Mouse (Mus musculus) embryonic facial prominence, embryonic 11.5 days (tissue): Measurements from ENCODE around the gene Gnaz. TPM values are rescaled to one million over a fixed set of nuclear protein-coding genes. Genes with fewer than 3 reads are reported as not detected.

ENCODE experiments used
- ATAC-seq: fragments of 200-750 bp; cut with Nextera tagmentation; replicated peaks from 2 replicates; pipeline ENCODE4 v1.8.0; 2017; ENCODE audit warnings: low read depth; ENCODE audit not compliant: insufficient number of reproducible peaks, low FRiP score, low TSS enrichment
- DNase-seq: peaks from one replicate; pipeline ENCODE4 v3.0.0-alpha.2; 2015; ENCODE audit warnings: low spot score
- H3K27ac ChIP-seq: fragments of 300-500 bp; sonication (generic); replicated peaks from 2 replicates; pipeline ENCODE4 v1.5.1; 2014; ENCODE audit warnings: mild to moderate bottlenecking, low read depth, low read length, control low read depth
- H3K27me3 ChIP-seq: fragments of 300-500 bp; sonication (generic); 2 replicates; pipeline ENCODE4 v1.6.1; 2014; ENCODE audit warnings: mild to moderate bottlenecking, low read length, moderate library complexity, mixed read lengths; ENCODE audit not compliant: control insufficient read depth, insufficient read depth
- H3K36me3 ChIP-seq: fragments of 300-500 bp; sonication (generic); replicated peaks from 2 replicates; pipeline ENCODE4 v1.6.1; 2014; ENCODE audit warnings: low read depth, mild to moderate bottlenecking, low read length, moderate library complexity, mixed read lengths; ENCODE audit not compliant: control insufficient read depth, insufficient read depth
- H3K4me1 ChIP-seq: fragments of 300-500 bp; sonication (generic); 2 replicates; pipeline ENCODE4 v1.6.1; 2014; ENCODE audit warnings: low read length, mixed read lengths; ENCODE audit not compliant: control insufficient read depth, insufficient read depth
- H3K4me2 ChIP-seq: fragments of 300-500 bp; sonication (generic); 2 replicates; pipeline ENCODE4 v1.6.1; 2014; ENCODE audit warnings: low read depth, mild to moderate bottlenecking, control low read depth, low read length, moderate library complexity
- H3K4me3 ChIP-seq: fragments of 300-500 bp; sonication (generic); 2 replicates; pipeline ENCODE4 v1.5.1; 2014; ENCODE audit warnings: low read depth, low read length, control low read depth
- H3K9ac ChIP-seq: fragments of 300-500 bp; sonication (generic); replicated peaks from 2 replicates; pipeline ENCODE4 v1.6.1; 2014; ENCODE audit warnings: mild to moderate bottlenecking, control low read depth, low read length
- H3K9me3 ChIP-seq: fragments of 300-500 bp; sonication (generic); replicated peaks from 2 replicates; pipeline ENCODE4 v1.6.1; 2016; ENCODE audit warnings: mild to moderate bottlenecking, low read length, inconsistent platforms, mixed read lengths; ENCODE audit not compliant: control insufficient read depth
- WGBS: fragments of 180-500 bp; shearing (Covaris S2); extraction: QIAGEN DNeasy Blood & Tissue Kit; methylation state at CpG from one replicate; pipeline ENCODE4 v1.1.7; 2014; 5-methylcytosine and 5-hydroxymethylcytosine counted together
- polyA plus RNA-seq: library from polyadenylated mRNA; unstranded; fragments of >200 nt; fragmentation: Nextera tagmentation; extraction: Ambion mirVana; gene quantifications from 2 replicates; pipeline ENCODE4 v1.2.1, GENCODE M21; 2014

The Gnaz gene
- 4.7 and 5.6 TPM in 2 replicates for polyA plus RNA-seq

DNA sequence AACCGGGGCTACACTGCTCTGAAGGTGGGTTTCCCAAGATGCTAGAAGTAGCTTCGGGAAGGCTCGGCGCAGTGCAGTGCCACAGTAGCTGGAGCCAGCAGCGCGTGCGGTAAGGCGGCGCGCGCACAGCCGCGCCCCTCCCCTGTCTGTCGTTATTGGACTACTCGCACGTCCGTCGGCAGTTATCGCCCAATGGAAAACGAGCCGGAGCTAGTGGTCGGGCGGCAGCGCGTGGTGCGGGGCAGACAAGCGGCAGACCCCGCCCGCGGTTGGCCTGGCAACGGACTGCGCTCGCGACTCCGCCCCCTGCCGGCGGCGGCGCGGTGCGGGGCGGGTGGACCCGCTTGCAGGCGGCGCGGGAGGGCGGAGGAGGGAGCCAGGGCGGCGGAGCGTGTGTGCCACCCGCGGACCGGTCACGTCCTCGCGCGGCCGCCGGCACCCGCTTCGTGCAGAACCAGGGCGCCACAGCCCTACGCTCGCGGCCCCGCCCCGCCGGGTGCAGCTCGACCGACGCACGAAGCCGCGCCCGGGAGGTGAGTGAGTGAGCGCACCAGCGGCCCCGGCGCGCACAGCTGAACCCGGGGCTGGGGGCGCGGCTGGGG lies at the start of gene Gnaz:
Gene Gnaz (plus strand): TSS at position 328 of the 602 bp plus-strand sequence.
- H3K36me3 ChIP-seq = no peaks in the 10 kb centered on the region
- H3K4me2 ChIP-seq = peak within 1 kb of the TSS; percentile 99
- peaks cover 11% of the 10 kb centered on the region for H3K27me3 ChIP-seq
- WGBS = 0% methylated on average over 62 of the region's 83 CpGs
- H3K27ac ChIP-seq = no peak within 1 kb of the TSS
- H3K4me3 ChIP-seq = peak within 1 kb of the TSS; percentile 58
- DNase-seq (peak; percentile 98), ATAC-seq (peak; percentile 96)
- no peaks in the 10 kb centered on the region for H3K9me3 ChIP-seq
- H3K4me1 ChIP-seq = peaks cover 3% of the 10 kb centered on the region
- H3K9ac ChIP-seq = peak within 1 kb of the TSS; percentile 52

GRCm38 (mm10) chr10:74919277-74919676 lies 47.7 kb upstream of the Gnaz start:
- no peaks in the 10 kb centered on the region for H3K9me3 ChIP-seq
- no peaks in the 10 kb centered on the region for H3K36me3 ChIP-seq
- DNase-seq = no peak
- H3K27ac ChIP-seq = no peak overlapping the region
- 29% methylated on average over 5 of the region's 5 CpGs for WGBS
- H3K27me3 ChIP-seq = no peaks in the 10 kb centered on the region
- H3K4me1 ChIP-seq = no peaks in the 10 kb centered on the region
- no peak overlapping the region for H3K4me3 ChIP-seq
- no peak for ATAC-seq
- no peak overlapping the region for H3K4me2 ChIP-seq
- no peak overlapping the region for H3K9ac ChIP-seq

DNA sequence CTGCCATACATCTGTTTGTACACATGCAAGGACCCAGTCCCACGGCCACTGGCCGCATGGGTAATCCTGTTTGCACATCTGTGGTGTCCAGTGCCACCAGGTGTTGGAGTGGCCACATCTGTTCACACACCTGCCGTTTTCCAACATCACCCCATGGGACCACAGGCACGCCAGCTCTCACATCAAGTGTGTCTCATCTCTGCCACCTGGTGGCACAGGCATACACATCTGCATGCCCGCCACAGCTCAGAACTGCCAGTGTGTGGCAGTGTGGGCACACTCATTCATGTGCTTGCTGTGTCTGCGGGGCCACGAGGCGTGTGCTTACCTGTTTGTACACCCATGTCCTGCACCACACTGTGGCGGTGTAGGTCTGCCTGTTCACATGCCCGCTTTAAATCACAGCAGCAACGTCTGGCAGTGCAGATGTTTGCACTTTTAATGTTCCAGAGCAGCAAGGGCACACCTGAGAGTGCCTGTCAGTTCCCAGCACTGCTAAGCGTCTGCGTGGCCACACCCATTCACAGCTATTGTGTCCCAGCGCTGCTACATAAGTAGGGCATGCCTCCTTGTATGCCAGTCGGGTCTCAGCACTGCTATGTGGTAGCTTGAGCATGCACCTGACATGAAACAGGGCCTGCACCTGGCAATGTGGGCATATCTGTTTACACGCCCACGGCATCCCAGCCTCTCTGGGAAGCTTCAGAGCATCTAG lies 46.0 kb upstream of the Gnaz start:
- Histone ChIP-seq H3K4me1 (no peaks in the 10 kb centered on the region), H3K4me3 (no peak overlapping the region), H3K36me3 (no peaks in the 10 kb centered on the region), H3K27ac (no peak overlapping the region), H3K9me3 (no peaks in the 10 kb centered on the region), H3K9ac (no peak overlapping the region), H3K27me3 (no peaks in the 10 kb centered on the region), H3K4me2 (no peak overlapping the region)
- ATAC-seq = peak; percentile 40; the same call in 1 of the 2 replicates
- peak; percentile 49 for DNase-seq
- 43% methylated on average over 17 of the region's 17 CpGs for WGBS

- Histone ChIP-seq H3K4me2 (no peak overlapping the region), H3K4me1 (no peaks in the 10 kb centered on the region), H3K9ac (no peak overlapping the region), H3K9me3 (no peaks in the 10 kb centered on the region), H3K27me3 (no peaks in the 10 kb centered on the region), H3K4me3 (no peak overlapping the region), H3K36me3 (no peaks in the 10 kb centered on the region), H3K27ac (no peak overlapping the region)
- WGBS = 87% methylated on average over 11 of the region's 11 CpGs
- no peak for ATAC-seq
- no peak for DNase-seq
These were observed 45.4 kb upstream of the Gnaz start for GRCm38 (mm10) chr10:74921614-74922013.

- Histone ChIP-seq H3K4me1 (no peaks in the 10 kb centered on the region), H3K4me3 (no peak overlapping the region), H3K9ac (no peak overlapping the region), H3K36me3 (no peaks in the 10 kb centered on the region), H3K9me3 (no peaks in the 10 kb centered on the region), H3K27me3 (no peaks in the 10 kb centered on the region), H3K27ac (no peak overlapping the region), H3K4me2 (no peak overlapping the region)
- WGBS = 70% methylated on average over 6 of the region's 6 CpGs
- no peak for ATAC-seq
- no peak for DNase-seq
These were observed 44.2 kb upstream of the Gnaz start for GRCm38 (mm10) chr10:74922763-74923162.

DNA sequence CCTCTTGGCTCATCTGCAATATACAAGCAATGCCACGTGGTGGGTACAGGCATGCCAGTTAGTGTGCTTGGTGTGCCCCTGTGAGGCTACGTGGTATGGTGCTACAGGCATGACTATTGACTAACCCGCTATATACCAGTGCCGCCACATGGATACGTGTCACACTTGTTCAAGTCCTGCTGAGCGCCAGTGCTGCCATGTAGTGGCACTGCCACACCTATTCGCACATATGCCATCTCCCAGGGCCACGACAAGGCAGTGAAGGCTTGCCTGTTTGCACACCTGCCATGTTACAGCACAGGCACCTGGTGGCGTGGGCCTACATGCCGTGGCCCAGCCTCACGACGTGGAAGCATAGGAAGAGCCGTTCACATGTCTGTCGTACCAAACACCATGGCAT lies 42.7 kb upstream of the Gnaz start:
- H3K4me3 ChIP-seq = no peak overlapping the region
- no peaks in the 10 kb centered on the region for H3K36me3 ChIP-seq
- H3K4me1 ChIP-seq = no peaks in the 10 kb centered on the region
- no peaks in the 10 kb centered on the region for H3K9me3 ChIP-seq
- H3K27ac ChIP-seq = no peak overlapping the region
- WGBS = 93% methylated on average over 14 of the region's 14 CpGs
- no peak for DNase-seq
- H3K27me3 ChIP-seq = no peaks in the 10 kb centered on the region
- H3K4me2 ChIP-seq = no peak overlapping the region
- no peak overlapping the region for H3K9ac ChIP-seq
- no peak for ATAC-seq

DNA sequence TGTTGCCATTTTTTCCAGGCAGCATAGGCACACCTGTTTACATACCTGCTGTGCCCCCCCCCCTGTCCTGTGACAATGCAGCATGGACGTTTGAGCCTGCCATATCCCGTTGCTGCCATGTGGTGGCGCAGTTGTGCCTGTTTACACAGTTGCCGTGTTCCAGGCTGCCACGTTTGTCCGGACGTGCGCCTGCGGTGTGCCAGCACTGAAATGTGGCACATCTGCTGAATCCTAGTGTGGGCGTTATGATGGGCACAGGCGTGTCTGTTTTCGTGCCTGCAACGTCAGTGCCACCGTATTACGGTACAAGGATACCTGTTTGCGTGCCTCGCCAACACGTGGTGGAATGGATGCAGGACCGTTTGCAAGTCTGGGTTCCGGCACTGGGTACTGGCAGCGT lies 41.7 kb upstream of the Gnaz start:
- DNase-seq (peak; percentile 69), ATAC-seq (no peak)
- Histone ChIP-seq H3K4me2 (peak overlapping the region; percentile 24), H3K9me3 (no peaks in the 10 kb centered on the region), H3K36me3 (no peaks in the 10 kb centered on the region), H3K4me3 (no peak overlapping the region), H3K4me1 (no peaks in the 10 kb centered on the region), H3K9ac (no peak overlapping the region), H3K27me3 (no peaks in the 10 kb centered on the region), H3K27ac (no peak overlapping the region)
- WGBS = 17% methylated on average over 21 of the region's 21 CpGs

DNA sequence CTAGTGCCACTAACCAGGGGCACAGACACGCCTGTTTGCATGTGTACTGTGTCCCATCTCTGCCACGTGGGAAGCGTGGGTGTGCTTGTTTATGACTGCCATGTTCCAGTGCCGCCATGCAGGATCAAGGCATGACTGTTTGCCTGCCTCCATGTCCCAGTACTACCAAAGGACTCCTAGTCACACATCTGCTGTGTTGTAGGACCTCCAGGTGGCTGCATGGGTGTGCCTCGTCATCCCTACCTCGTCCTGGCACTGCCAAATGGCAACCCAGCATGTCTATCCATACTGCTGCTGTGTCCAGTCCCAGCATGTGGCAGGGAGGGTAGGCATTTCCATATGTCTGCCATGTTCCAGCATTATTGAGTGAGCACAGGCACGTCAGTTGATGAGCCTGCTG lies 38.7 kb upstream of the Gnaz start:
- no peaks in the 10 kb centered on the region for H3K27me3 ChIP-seq
- H3K9me3 ChIP-seq = no peaks in the 10 kb centered on the region
- H3K4me1 ChIP-seq = no peaks in the 10 kb centered on the region
- DNase-seq = no peak
- H3K4me3 ChIP-seq = no peak overlapping the region
- no peak overlapping the region for H3K4me2 ChIP-seq
- H3K9ac ChIP-seq = no peak overlapping the region
- 80% methylated on average over 7 of the region's 7 CpGs for WGBS
- ATAC-seq = no peak
- H3K27ac ChIP-seq = no peak overlapping the region
- no peaks in the 10 kb centered on the region for H3K36me3 ChIP-seq
